Mouse (Mus musculus) A20 (cell line): ENCODE measurements around the gene Mettl13.

Experiments used
- DNase-seq: peaks from one replicate; pipeline ENCODE4 v3.0.0-alpha.2; 2011; ENCODE audit warnings: low read depth, low spot score

Mettl13 gene

DNA sequence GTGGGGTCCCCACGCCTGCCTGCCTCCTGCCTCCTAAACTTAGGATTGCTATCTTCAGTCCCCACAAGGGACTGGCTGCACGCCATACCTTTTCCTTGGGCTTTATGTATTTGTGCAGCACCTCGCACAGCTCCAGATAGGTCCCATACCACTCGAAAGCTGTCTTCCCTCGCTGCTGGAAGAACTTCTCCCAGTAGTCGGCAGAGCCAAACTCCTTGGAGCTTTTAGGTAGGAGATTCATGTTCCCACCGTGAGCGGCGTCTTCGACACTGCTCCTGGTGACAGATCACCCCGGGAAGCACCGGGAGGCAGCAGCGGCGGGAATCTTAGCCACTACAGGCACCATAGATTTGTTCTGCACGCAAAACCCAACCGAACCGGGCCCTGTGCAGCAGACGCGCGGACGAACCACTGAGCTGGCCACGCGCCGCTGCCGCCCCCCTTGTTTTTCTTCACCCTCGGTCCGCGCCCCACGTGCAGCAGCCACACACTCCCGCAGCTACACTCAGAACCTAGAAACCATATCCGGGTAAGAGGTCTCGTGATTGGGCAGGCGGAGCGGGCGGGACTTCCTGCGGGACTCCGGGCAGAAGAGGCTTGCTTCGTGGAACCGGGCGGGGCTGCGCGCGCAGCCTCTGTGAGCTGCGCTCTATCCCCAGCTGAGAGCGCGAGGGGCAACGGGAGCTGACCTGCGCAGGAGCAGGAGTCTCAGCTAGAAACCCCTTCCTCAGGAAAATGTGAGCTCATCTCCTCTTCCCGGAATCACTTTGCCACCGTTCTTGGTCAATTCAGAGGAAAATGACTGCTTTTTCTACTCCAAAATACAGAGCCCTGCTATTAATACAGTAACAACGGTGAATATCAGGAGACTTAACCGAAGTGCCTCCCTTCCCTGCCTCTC lies at the start of gene Mettl13:
Mettl13 (minus strand) TSS at position 536 of the 901 bp plus-strand sequence.
- peak; percentile 95 for DNase-seq

DNA sequence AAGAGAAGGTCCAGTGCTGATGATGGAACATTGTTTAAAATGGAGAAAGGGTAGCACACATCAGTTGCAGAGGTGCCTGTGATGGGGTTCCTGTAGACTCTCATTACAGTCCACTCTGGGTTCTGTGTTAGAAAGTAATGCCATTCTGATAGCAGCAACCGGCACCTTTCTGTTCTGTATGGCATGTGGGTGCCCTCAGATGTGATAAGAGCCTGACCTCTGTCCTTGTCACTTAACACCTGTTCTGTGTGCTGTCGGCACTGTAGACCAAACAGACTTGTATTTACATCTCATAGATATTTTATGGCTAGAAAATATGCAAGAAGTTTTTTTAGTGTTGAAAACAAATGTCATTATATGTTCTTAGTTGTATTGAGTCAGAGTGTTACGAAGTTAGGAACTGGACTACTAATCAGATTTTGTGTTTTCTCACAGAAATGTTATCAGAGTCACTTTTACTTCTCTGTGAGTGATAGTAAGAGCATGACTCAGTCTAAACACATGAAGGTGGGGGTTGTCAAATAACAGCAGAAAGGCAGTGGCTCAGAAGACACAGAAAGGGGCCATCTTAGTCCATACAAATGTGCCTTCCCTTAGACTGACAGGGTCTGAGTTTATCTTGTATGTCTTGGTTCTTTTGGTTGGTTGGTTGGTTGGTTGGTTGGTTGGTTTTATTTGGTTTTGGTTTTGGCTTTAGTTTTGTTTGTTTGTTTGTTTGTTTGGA lies 49.2 kb upstream of the Mettl13 start:
- DNase-seq = no peak

DNA sequence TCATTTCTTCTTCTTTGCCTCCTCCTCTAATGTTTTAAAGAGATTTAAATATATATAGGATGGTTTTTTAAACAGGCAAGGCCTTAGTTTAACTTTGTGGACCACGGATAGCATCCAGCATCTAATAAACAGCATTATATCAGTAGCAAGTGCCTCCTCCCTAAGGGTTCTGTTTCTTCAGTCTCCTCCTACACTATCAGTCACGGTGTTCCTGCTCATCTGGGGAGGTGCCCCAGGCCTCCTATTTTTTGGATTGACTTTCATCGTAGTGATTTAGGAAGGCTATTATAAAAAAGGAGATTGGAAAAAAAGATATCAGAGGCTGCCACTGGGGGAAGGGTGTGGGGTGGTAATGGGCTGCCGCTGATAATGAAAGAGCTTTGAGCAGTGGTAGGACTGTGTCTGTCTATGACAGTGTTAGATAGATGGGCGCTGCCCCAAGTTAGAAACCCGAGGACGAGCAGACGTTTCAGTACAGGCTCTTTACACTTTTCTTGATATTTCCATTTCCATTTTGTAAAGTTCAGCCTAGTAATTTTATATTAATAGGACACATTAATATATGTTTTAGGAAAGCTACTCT lies 42.2 kb upstream of the Mettl13 start:
- no peak for DNase-seq

DNA sequence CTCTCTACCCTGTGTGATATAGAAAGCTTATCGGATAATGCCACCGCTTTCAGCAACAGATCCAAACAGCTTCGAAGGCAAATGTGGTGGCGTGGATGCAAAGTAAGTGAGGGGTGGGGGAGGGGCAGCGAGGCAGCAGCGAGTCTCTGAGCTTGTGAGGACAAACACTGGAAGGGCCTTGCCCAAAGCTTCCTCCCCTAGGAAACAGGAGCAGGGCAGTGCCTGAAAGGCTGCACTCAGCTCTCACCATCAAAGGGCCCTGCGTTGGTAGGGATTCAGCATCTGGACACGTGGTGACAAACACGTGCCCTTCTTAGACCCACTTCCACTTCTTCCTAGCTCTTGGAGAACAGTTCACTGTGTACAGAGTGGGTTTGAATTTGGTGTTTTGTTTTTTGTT lies 41.1 kb upstream of the Mettl13 start:
- DNase-seq = no peak

DNA sequence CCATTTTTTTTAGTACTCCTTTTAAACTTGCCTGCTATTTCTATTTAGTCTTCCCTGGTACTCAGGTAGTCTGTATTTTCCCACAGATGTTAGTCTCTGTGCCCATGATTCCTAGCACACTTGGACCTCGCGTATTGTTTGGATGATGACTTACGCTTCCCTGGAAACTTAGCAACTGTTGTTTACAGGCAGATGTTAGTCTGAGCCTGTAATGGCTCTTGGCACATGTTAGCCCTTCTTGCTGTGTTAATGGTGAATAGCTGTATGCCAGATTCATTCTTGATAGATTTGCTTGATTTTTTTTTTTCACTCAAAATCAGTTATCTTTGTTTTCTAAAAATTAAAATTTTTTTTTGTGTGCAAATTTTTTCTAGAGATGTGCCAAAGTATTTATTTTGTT lies 40.3 kb upstream of the Mettl13 start:
- no peak for DNase-seq

DNA sequence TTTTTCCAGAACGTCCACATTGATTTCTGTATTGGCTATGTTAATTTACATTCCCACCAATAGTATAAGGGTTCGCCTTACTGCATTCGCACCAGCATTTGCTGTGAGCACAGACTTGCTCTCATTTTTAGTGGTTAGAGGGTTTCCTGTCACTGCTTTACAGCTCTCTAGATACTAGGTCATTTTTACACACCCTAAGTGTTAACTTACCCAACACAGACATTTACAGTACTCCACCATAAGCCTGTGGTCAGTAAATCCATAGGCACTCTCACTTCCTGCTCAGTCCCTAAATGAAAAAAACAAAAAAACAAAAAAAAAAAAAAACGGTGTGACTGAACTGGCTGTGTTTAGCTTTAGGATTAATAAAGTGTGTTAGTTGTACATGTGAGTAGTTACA lies 37.9 kb upstream of the Mettl13 start:
- no peak for DNase-seq

DNA sequence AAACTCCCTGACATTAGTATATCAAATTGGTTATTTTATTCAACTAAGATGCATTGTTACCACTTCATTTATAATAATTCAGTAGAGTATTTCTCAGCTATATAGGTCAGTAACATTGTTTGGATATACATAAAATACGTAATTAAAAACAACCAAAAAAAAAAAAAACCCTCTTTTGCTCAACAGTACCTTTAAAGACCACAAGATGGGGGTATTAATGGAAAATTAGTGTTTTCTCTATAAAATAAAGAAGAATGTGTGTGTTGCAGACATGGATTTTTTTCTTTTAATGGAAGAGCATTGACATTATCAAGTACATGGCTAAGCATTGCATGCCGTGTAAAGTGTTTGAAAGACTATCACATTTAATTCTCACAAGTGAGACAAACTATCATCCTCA lies 34.5 kb upstream of the Mettl13 start:
- no peak for DNase-seq

DNA sequence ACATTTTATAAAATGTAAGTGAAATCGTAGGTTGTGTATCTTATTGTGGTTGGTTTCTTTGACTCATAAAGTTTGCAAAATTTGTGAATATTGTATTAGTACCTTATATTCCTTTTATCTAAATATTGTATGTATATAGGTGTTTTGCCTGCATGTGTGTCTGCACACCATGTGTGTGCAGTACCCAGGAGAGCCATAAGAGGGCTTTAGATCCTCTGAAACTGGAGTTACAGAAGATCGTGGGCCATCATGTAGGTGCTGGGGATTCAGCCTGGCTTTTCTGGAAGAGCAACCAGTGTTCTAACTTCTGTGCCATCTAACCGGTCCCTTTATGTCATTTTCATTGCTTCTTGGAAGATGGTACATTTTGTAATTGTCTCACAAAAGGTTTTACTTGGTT lies 26.7 kb upstream of the Mettl13 start:
- DNase-seq = peak; percentile 32

DNA sequence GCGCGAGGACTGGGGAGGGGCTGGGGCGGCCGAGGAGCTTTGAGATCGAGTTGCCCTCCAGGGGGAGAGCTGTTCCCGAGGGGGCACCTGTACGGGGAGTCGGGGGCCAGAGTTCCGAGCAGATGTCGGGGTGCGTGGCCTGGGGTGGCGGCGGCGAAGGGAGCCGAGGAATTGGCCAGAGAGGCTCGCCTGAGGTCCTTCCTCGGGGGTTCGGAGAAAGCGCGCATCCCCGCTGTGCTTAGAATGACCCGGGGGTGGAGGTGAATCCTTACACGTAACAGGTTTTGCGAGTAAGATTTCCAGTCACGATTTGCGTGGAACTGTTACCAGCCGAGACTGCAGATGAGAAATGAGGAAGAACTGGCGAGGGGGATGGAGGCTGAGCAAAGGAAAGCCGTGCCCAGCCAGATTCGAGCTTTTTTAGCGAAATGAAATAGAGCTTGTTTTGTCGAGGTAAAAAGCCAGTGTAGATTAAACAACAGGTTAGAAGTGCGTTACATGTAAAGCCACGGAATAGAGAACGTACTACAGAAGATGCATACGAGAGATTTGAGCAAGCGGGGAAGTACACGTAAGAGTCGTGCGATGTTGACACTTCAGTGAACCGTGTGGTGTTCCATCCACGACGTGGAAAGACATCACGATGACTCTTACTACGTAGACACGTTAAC lies 22.7 kb upstream of the Mettl13 start:
- DNase-seq = peak; percentile 85

DNA sequence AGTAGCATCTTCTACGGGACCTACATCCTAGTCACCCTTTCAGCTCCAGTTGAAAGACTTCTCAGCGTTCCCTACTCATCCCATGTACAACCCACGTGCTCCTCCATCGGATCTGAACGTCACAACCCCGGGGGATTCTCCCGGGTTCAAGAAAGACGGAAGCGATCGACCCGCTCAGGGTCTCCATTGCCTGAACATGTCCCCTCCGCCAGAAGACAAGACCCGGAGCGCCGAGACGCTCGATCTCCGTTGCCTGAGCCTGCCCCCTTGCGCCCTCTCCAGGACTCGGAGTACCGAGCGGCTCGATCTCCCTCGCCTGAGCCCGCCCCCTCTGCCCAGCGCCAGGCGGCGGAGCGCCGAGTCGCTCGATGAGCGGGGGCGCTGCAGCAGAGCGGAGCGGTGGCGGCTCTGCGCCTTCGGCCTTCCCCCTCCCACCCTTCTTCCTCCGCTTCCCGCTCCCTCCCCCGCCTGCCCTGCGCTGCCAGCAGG lies 22.0 kb upstream of the Mettl13 start, which contains the start of gene Vamp4:
Vamp4 (plus strand) TSS at position 256 of the 489 bp plus-strand sequence.
- peak; percentile 97 for DNase-seq

DNA sequence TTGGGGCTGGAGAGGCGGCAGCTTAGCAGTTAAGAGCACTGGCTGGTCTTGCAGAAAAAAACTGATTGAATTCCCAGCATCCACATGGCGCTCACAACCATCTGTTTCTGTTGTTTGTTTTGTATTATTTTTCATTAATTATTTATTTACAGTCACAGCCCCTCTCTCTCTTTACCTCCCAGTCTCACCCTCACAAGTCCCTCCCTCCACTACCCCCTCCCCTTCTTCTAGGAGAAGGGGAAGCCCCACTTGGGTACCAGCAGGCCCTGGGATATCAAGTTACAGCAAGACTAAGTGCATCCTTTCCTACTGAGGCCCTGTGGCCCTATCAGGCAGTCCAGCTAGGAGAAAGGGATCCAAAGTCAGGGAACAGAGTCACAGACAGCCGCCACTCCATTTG lies 19.0 kb upstream of the Mettl13 start:
- DNase-seq = no peak

DNA sequence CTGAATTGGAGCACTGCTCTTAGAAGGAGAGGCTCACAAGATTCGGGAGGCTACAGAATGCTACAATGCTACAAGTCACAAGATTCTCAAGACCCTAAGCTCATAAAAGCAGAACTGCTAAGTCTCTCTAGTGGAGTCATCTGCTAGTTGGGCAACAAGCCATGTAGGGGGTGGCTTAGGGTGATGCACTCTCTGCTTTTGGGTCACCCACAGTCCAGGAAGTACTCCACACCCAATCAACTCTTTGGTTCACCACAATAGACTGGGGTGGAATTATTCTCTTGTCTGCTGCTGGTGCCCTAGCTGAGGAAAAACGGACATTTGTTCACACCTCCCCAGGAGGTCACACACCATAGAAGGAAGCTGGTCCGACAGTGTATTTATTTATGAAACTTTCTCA lies 16.6 kb upstream of the Mettl13 start:
- peak; percentile 10 for DNase-seq

DNA sequence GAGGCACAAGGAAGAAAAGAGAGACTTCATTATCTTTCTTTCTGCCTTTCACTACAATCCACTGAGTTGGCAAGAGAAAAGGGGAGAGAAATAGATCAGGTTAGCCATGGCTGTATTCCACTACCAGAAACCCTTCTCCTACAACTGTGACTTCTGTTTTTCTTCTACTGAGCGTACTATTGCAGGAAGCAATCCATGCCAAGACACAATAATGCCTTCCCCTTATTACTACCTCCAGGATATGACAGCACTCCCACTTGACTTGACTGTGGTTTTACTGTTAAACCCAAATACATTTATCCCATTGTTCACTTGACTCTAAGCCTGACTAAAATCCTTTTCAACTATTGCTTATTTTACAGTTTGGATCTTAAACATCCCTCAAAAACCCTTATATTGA lies 14.9 kb upstream of the Mettl13 start:
- no peak for DNase-seq

DNA sequence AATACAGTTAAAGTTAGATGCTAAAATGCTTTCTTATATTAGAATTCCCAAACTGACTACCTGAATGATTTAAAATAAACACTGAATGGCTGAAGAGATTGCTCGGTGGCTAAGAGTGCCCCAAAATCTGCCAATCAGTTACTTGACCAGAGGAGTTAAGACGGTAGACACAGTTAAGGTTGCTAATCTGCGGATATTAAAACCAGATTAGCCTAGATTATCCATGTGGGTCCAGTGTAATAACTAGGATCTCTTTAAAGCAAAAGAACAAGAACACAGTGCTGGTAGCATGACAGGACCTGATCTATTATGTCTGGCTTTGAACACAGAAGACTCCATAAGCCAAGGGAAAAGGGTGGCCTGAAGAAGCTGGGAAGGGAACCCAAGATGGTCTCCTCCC lies 5.8 kb upstream of the Mettl13 start:
- DNase-seq = no peak

DNA sequence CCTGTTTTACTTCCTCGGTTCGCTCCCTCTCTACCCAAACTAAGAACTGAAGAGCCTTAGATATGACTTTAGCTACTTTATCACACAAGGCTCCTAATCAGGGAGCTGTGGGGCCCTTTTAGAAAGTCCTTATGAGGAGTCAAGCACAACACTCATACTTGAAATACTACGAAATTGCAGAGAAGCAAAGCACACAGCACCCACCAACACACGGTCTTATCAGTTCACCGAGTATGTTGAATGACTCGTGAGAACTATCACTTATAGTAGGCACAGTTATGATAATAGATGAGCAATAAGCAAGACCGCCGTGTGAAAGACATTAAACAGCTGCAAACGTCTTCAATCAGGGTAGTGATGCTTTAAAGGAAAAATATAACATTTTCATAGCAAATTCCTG lies 4.6 kb upstream of the Mettl13 start:
- no peak for DNase-seq

DNA sequence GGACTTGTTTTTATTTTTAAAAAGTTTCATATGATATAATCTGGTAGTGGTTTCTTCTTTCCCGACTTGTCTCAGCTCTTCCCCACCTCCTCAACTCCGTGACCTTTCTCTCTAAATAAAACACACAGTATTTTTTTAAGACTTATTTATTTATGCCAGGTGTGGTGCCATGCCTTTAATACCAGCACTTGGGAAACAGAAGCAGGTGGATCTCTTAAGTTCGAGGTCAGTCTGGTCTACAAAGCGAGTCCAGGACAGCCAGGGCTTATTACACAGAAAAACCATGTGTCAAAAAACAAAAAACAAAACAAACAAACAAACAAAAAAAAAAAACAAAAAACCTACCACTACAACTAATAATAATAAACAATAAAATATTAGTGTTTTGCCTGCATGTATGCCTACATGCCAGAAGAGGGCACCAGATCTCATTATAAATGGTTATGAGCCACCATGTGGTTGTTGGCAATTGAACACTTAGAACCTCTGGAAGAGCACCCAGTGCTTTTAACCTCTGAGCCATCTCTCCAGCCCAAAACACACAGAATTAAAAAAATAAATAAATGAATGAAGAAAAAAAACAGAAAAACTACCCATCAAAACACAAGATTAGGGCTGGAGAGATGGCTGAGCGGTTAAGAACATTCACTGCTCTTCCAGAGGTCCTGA lies 1.4 kb upstream of the Mettl13 start:
- DNase-seq = peak; percentile 68

DNA sequence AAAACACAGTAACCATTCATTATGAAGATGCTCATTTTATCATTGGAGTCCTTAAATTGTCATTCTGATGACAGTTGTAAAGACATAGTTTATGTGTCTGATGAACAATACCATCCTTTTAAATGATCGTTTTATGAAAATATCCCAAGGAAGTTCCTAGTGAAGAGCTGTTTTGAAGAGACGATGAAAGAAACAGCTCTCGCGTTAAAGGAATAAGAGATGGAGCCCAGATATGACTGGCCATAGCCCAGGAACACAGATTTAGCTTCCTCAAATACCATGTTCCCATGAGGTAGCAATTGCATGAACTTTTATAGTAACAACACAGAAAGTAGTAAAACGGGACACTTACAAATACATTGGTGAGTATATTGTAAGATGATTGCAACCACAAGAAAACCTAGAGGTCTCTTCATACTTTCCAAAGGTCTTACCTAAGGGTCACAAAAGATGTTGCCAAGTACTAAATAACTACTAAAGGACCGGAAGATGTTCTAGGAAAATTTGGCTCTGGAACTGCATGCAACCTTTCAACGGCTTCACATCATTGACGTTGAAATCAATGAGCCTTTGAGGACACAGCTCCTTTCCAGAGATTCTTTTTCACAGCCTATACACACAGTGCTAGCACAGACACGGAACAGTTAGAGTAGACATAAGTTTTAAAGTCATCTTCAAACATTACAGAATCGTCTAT lies 714 bp upstream of the Mettl13 start:
- DNase-seq = peak; percentile 42

DNA sequence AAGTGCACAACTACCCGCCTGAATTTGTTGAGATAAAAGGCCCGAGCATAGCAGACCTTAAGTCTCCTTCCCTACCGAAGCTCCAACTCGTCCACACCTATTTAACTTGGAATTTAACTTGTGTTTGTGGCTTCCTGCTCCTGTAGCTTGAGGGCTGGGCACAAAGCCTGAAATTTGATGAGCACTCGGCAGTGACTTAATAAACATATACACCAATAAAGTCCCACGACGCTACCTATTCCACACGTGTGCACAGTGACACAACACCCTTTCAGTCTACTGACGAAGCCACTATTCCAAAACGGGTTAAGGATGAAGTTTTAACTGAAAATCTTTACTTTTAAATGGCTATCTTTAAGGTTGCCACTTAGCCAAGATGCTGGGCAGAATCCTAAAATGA lies 744 bp downstream of the Mettl13 start:
- peak; percentile 44 for DNase-seq

DNA sequence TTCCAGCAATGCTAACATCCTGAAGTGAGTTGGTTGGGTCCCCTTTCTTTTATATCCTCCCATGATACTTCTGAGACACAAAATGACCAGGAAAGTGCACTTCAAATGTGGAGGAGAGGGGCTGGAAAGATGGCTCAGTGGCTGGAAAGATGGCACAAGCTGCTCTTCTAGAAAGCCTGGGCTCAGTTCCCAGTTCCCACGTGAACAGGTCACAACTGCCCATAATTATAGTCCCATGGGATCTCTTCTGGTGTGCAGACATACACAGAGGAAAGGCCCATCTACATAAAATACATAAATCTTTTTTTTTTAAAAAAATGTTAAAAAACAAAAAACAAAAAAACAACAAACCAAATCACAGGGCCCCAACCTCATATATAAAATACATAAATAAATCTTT lies 5.1 kb downstream of the Mettl13 start:
- DNase-seq = no peak

DNA sequence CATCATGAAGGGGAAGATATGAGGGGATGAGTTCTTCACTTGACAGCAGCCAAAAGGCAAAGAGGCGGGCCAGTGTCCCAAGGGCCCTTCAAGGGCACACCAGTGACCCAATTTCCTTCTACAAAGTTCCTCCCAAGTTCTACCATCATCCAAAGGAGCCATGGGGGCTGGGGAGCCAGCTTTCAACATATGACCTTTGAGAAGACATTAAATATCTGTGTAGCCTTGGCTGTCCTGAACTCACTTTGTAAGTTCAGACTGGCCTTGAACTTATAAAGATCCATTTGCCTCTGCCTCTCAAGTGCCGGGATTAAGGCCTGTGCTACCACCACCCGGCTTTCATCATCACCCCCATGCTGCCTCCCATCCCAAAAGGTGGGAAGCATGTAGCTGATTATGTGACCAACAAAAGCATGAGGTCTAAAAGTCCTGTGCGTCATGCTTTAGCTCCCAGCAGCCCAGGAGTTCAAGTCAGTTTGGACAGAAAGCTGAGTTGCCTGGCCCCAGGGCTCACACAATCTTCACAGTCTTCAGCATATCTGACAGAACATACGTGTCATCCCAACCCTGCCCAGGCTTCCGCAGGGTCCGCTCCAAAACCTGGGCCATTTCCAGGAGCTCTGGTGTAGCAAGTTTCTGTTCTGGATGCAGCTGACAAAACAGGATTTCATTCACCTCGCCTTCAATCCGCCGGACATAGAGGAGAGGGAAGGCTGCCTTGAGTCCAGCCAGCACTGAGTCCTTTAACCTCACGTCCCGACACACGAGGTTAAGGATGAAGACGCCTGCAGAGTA lies 14.4 kb downstream of the Mettl13 start:
- DNase-seq = no peak
